Mouse (Mus musculus) liver, adult 2 months (tissue): ENCODE results near the gene Hist1h2bp. TPM values are rescaled to one million over a fixed set of nuclear protein-coding genes. Genes with fewer than 3 reads are reported as not detected.
"Not testable (repeated sequence)": the region's sequence is repeated elsewhere in the genome, so short reads cannot be mapped to it uniquely, and the experiment has no call there.

Source experiments
- DNase-seq: peaks from one replicate; pipeline ENCODE4 v3.0.0-alpha.2; 2011; ENCODE audit warnings: low read depth, low spot score; ENCODE audit errors: extremely low read depth
- H3K27ac ChIP-seq: fragments of 200-500 bp; replicated peaks from 2 replicates; pipeline ENCODE4 v1.5.1; 2012; ENCODE audit warnings: low read depth, mild to moderate bottlenecking, control low read depth, inconsistent platforms, low read length; ENCODE audit not compliant: insufficient read depth
- H3K27me3 ChIP-seq: fragments of 200-500 bp; 2 replicates; pipeline ENCODE4 v1.6.1; 2012; ENCODE audit warnings: mild to moderate bottlenecking, moderate library complexity, low read length, inconsistent platforms; ENCODE audit not compliant: control insufficient read depth, insufficient read depth
- H3K36me3 ChIP-seq: fragments of 200-500 bp; 2 replicates; pipeline ENCODE4 v1.6.1; 2012; ENCODE audit warnings: low read length, inconsistent platforms; ENCODE audit not compliant: control insufficient read depth, insufficient read depth
- H3K4me1 ChIP-seq: fragments of 200-500 bp; 2 replicates; pipeline ENCODE4 v1.6.1; 2011; ENCODE audit warnings: low read length; ENCODE audit not compliant: control insufficient read depth, insufficient read depth
- H3K4me3 ChIP-seq: fragments of 200-500 bp; 2 replicates; pipeline ENCODE4 v1.5.1; 2011; ENCODE audit warnings: low read depth, mild to moderate bottlenecking, control low read depth, low read length, moderate library complexity; ENCODE audit not compliant: insufficient read depth
- H3K79me2 ChIP-seq: fragments of 200-500 bp; 2 replicates; pipeline ENCODE4 v1.6.1; 2012; ENCODE audit warnings: inconsistent platforms, mild to moderate bottlenecking, low read length, moderate library complexity; ENCODE audit not compliant: control insufficient read depth, insufficient read depth
- H3K9ac ChIP-seq: fragments of 200-500 bp; 2 replicates; pipeline ENCODE4 v1.6.1; 2012; ENCODE audit warnings: low read depth, mild to moderate bottlenecking, control low read depth, inconsistent platforms, low read length
- CTCF ChIP-seq: fragments of 200-500 bp; IDR thresholded peaks from 2 replicates; pipeline ENCODE4 v1.5.1; 2011; ENCODE audit warnings: low read depth, low read length, control low read depth
- POLR2A ChIP-seq: fragments of 200-500 bp; IDR thresholded peaks from 2 replicates; pipeline ENCODE4 v1.6.1; 2011; ENCODE audit warnings: low read length, control low read depth; ENCODE audit not compliant: insufficient read depth; ENCODE audit errors: extremely low read depth
- WGBS: fragments of 180-500 bp; shearing (Covaris S2); methylation state at CpG from one replicate; pipeline ENCODE4 v1.1.7; 2018; 5-methylcytosine and 5-hydroxymethylcytosine counted together
- polyA plus RNA-seq: library from polyadenylated mRNA; depleted of rRNA; stranded (reverse); fragments of >200 nt; gene quantifications from 2 replicates; pipeline ENCODE4 v1.2.3, GENCODE M21; 2012
- total RNA-seq: library from RNA; depleted of rRNA; stranded (reverse); fragments of >200 nt; gene quantifications from 2 replicates; pipeline ENCODE4 v1.2.3, GENCODE M21; 2014

Hist1h2bp gene
- total and polyA plus RNA-seq, 2 experiments, result 0.74 TPM; not detected in 1

- H3K9ac ChIP-seq, result no peak overlapping the region
These were observed 716 bp downstream of the Hist1h2bp start for GRCm38 (mm10) chr13:21787760-21788593.

GRCm38 (mm10) chr13:21789925-21790324 lies 2.7 kb downstream of the Hist1h2bp start:
- H3K9ac ChIP-seq, result no peak overlapping the region
- no peaks in the 10 kb centered on the region; the same call in 1 of the 2 replicates for H3K27me3 ChIP-seq
- H3K27ac ChIP-seq, result no peak overlapping the region
- no peaks in the 10 kb centered on the region for H3K36me3 ChIP-seq
- WGBS, result 78% methylated on average over 6 of the region's 6 CpGs
- TF ChIP-seq CTCF, result no peak
- no peak for TF ChIP-seq POLR2A
- H3K4me1 ChIP-seq, result peaks cover 2% of the 10 kb centered on the region; the same call in 1 of the 2 replicates
- no peak for DNase-seq
- no peaks in the 10 kb centered on the region for H3K79me2 ChIP-seq
- H3K4me3 ChIP-seq, result no peak overlapping the region

More at GRCm38 (mm10) chr13:21787760-21788593, 716 bp downstream of the Hist1h2bp start:
- H3K4me1 ChIP-seq, result peaks cover 2% of the 10 kb centered on the region; the same call in 1 of the 2 replicates
- no peaks in the 10 kb centered on the region for H3K36me3 ChIP-seq
- WGBS, result 48% methylated on average over 16 of the region's 21 CpGs
- no peak overlapping the region for H3K27ac ChIP-seq
- no peaks in the 10 kb centered on the region for H3K79me2 ChIP-seq
- DNase-seq, result no peak
- H3K27me3 ChIP-seq, result no peaks in the 10 kb centered on the region; the same call in 1 of the 2 replicates
- no peak overlapping the region for H3K4me3 ChIP-seq
- TF ChIP-seq POLR2A, result no peak
- TF ChIP-seq CTCF, result no peak

GRCm38 (mm10) chr13:21790601-21791283 lies 3.5 kb downstream of the Hist1h2bp start:
- no peak for DNase-seq
- no peak for TF ChIP-seq POLR2A
- TF ChIP-seq CTCF, result no peak
- Histone ChIP-seq H3K27ac (no peak overlapping the region), H3K4me1 (peaks cover 2% of the 10 kb centered on the region; the same call in 1 of the 2 replicates), H3K27me3 (no peaks in the 10 kb centered on the region; the same call in 1 of the 2 replicates), H3K36me3 (no peaks in the 10 kb centered on the region), H3K9ac (no peak overlapping the region), H3K79me2 (no peaks in the 10 kb centered on the region), H3K4me3 (no peak overlapping the region)
- 25% methylated on average over 18 of the region's 18 CpGs for WGBS

GRCm38 (mm10) chr13:21795584-21795983 lies 8.3 kb downstream of the Hist1h2bp start:
- Histone ChIP-seq H3K36me3 (no peaks in the 10 kb centered on the region), H3K9ac (no peak overlapping the region), H3K4me1 (no peaks in the 10 kb centered on the region), H3K27me3 (no peaks in the 10 kb centered on the region), H3K79me2 (no peaks in the 10 kb centered on the region), H3K4me3 (no peak overlapping the region), H3K27ac (no peak overlapping the region)
- no peak for TF ChIP-seq POLR2A
- TF ChIP-seq CTCF, result no peak
- 93% methylated on average over 7 of the region's 7 CpGs for WGBS
- no peak for DNase-seq

GRCm38 (mm10) chr13:21797163-21797562 lies 9.9 kb downstream of the Hist1h2bp start:
- not testable (repeated sequence) for H3K36me3 ChIP-seq, H3K4me3 ChIP-seq, H3K27me3 ChIP-seq, DNase-seq, H3K4me1 ChIP-seq, H3K27ac ChIP-seq, H3K9ac ChIP-seq, H3K79me2 ChIP-seq

- WGBS, result no CpG with 5 or more reads among the region's 4 CpGs
- DNase-seq, result not testable (repeated sequence)
These were observed 15.8 kb downstream of the Hist1h2bp start for GRCm38 (mm10) chr13:21803058-21803457.

GRCm38 (mm10) chr13:21810073-21810472 lies 22.8 kb downstream of the Hist1h2bp start, which contains the start of the genes Hist1h2bq and Hist1h2ao:
Gene Hist1h2bq (minus strand): TSS chr13:21810197.
Gene Hist1h2ao (plus strand): TSS chr13:21810465.
- not testable (repeated sequence) for H3K36me3 ChIP-seq, DNase-seq, H3K79me2 ChIP-seq, H3K27ac ChIP-seq, H3K9ac ChIP-seq, H3K27me3 ChIP-seq, H3K4me3 ChIP-seq, H3K4me1 ChIP-seq
- WGBS, result no CpG with 5 or more reads among the region's 23 CpGs

More at GRCm38 (mm10) chr13:21803058-21803457, 15.8 kb downstream of the Hist1h2bp start:
- not testable (repeated sequence) for H3K4me3 ChIP-seq, H3K9ac ChIP-seq, H3K36me3 ChIP-seq, H3K4me1 ChIP-seq, H3K27me3 ChIP-seq, H3K79me2 ChIP-seq, H3K27ac ChIP-seq

GRCm38 (mm10) chr13:21811074-21811473 lies 23.8 kb downstream of the Hist1h2bp start:
- not testable (repeated sequence) for H3K27ac ChIP-seq, H3K27me3 ChIP-seq, DNase-seq, H3K36me3 ChIP-seq, H3K4me1 ChIP-seq, H3K4me3 ChIP-seq, H3K9ac ChIP-seq, H3K79me2 ChIP-seq
- WGBS, result no CpG with 5 or more reads among the region's 8 CpGs
